Mouse (Mus musculus) intestine, postnatal 0 days (tissue): ENCODE data around the gene Elp4. TPM values are rescaled to one million over a fixed set of nuclear protein-coding genes. Genes with fewer than 3 reads are reported as not detected.

Source experiments
- ATAC-seq: fragments of 200-750 bp; cut with Nextera tagmentation; 2 replicates; pipeline ENCODE4 v1.8.0; 2017; ENCODE audit warnings: mild to moderate bottlenecking, moderate TSS enrichment, moderate library complexity
- H3K27ac ChIP-seq: fragments of 300-500 bp; sonication (generic); 2 replicates; pipeline ENCODE4 v1.5.1; 2014; ENCODE audit warnings: mild to moderate bottlenecking, low read depth, low read length, moderate library complexity
- H3K27me3 ChIP-seq: fragments of 300-500 bp; sonication (generic); replicated peaks from 2 replicates; pipeline ENCODE4 v1.6.1; 2014; ENCODE audit warnings: low read length, mixed read lengths; ENCODE audit not compliant: control insufficient read depth, insufficient read depth
- H3K36me3 ChIP-seq: fragments of 300-500 bp; sonication (generic); 2 replicates; pipeline ENCODE4 v1.6.1; 2014; ENCODE audit warnings: mild to moderate bottlenecking, moderate library complexity; ENCODE audit not compliant: control insufficient read depth, insufficient read depth
- H3K4me1 ChIP-seq: fragments of 300-500 bp; sonication (generic); replicated peaks from 2 replicates; pipeline ENCODE4 v1.6.1; 2014; ENCODE audit warnings: antibody characterized with exemption, low read length, mixed read lengths; ENCODE audit not compliant: control insufficient read depth, insufficient read depth
- H3K4me2 ChIP-seq: fragments of 300-500 bp; sonication (generic); replicated peaks from 2 replicates; pipeline ENCODE4 v1.6.1; 2014; ENCODE audit warnings: low read depth, mild to moderate bottlenecking, moderate library complexity
- H3K4me3 ChIP-seq: fragments of 300-500 bp; sonication (generic); 2 replicates; pipeline ENCODE4 v1.5.1; 2014; ENCODE audit warnings: low read depth, low read length
- H3K9ac ChIP-seq: fragments of 300-500 bp; sonication (generic); 2 replicates; pipeline ENCODE4 v1.6.1; 2014; ENCODE audit warnings: mild to moderate bottlenecking, low read depth, low read length
- H3K9me3 ChIP-seq: fragments of 300-500 bp; sonication (generic); 2 replicates; pipeline ENCODE4 v1.6.1; 2016; ENCODE audit warnings: mixed run types; ENCODE audit not compliant: control insufficient read depth
- CTCF ChIP-seq: sonication (generic); IDR thresholded peaks from 2 replicates; pipeline ENCODE4 v1.5.1; 2016; ENCODE audit warnings: low read depth, mild to moderate bottlenecking, control low read depth, antibody characterized with exemption, moderate library complexity
- WGBS: fragments of 180-500 bp; shearing (Covaris S2); extraction: QIAGEN DNeasy Blood & Tissue Kit; methylation state at CpG from one replicate; pipeline ENCODE4 v1.1.7; 2014; 5-methylcytosine and 5-hydroxymethylcytosine counted together
- polyA plus RNA-seq: library from polyadenylated mRNA; unstranded; fragments of >200 nt; fragmentation: Nextera tagmentation; extraction: Ambion mirVana; gene quantifications from 2 replicates; pipeline ENCODE4 v1.2.1, GENCODE M21; 2015

Elp4 gene
- polyA plus RNA-seq, 1 experiment from 2014 or later = 11.2 TPM

DNA sequence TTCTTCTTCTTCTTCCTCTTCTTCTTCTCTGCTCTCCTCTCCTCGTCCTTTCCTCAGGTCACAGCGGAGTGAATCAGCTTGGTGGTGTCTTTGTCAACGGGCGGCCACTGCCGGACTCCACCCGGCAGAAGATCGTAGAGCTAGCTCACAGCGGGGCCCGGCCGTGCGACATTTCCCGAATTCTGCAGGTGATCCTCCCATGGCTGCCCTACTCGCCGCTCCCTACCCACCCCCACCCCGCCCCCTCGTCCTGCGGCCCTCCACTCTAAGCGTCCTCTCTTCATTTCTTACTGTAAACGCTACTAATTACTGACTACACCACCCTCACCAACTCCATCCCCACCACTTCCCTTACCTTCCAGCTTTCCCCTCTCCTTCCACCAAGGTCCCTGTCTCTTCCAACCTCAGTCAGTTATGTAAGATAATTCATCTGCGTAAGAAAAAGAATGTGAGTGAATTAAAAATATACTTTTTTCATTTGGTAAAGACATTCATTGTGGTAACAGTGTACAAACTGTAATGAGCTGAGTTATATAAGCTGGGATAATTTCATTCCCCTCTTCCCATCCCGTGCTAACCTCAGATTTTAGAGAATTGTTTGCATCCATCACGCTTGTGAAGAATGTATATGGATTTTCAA is 220.5 kb downstream of the Elp4 start:
- Histone ChIP-seq H3K4me3 (no peak overlapping the region), H3K27ac (no peak overlapping the region), H3K36me3 (no peaks in the 10 kb centered on the region), H3K4me2 (no peak overlapping the region), H3K9me3 (no peaks in the 10 kb centered on the region), H3K9ac (no peak overlapping the region), H3K27me3 (peaks cover 97% of the 10 kb centered on the region), H3K4me1 (no peaks in the 10 kb centered on the region)
- WGBS = 2% methylated on average over 22 of the region's 22 CpGs
- ATAC-seq = no peak
- TF ChIP-seq CTCF = no peak

DNA sequence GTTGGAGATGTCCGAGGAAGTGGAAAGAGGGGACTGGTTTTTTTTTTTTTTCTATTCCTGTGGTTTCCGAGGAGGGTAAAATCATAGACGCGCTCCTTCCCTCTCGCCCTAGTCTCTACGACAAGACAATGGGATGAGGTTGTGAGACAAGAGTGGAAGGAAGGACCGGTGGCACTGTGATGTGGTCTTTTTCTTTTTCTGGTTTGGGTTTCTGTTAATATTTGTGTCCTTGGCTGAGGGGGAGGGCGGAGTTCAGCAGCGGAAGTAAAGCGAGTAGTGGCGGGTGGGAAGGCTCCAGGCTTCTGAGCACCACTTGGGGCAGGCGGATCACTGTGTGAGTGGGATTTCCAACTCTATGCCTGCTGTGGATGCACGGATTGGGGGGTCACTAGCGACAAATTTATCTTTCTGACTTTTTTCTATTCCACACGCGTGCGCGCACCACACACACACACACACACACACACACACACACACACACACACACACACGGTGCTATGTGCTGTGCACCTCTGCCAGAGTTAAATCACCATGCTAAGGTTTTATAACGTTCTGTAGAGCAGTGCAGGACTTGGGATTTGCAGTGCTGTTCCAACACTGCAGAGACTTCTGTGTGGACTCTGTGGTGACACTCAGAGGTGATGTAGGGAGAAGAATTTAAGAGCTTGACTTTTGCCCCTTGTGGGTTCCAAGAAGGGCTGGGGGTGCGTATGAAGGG is 221.6 kb downstream of the Elp4 start:
- WGBS = 2% methylated on average over 21 of the region's 21 CpGs
- Histone ChIP-seq H3K27me3 (peaks cover 96% of the 10 kb centered on the region), H3K9me3 (no peaks in the 10 kb centered on the region), H3K36me3 (no peaks in the 10 kb centered on the region), H3K4me3 (peak overlapping the region; percentile 1; the same call in 1 of the 2 replicates), H3K27ac (no peak overlapping the region), H3K9ac (no peak overlapping the region), H3K4me2 (no peak overlapping the region), H3K4me1 (no peaks in the 10 kb centered on the region)
- no peak for ATAC-seq
- no peak for TF ChIP-seq CTCF

GRCm38 (mm10) chr2:105682011-105682501 is 222.3 kb downstream of the Elp4 start:
- no peak for ATAC-seq
- H3K27ac ChIP-seq = no peak overlapping the region
- peaks cover 96% of the 10 kb centered on the region for H3K27me3 ChIP-seq
- no peak overlapping the region for H3K9ac ChIP-seq
- TF ChIP-seq CTCF = no peak
- H3K9me3 ChIP-seq = no peaks in the 10 kb centered on the region
- no peaks in the 10 kb centered on the region for H3K4me1 ChIP-seq
- 0 out of 2 replicates have a peak overlapping the region, but pooled peaks have one; percentile 2 for H3K4me3 ChIP-seq
- no peaks in the 10 kb centered on the region for H3K36me3 ChIP-seq
- no peak overlapping the region for H3K4me2 ChIP-seq
- WGBS = 2% methylated on average over 23 of the region's 23 CpGs

- Histone ChIP-seq H3K4me2 (no peak overlapping the region), H3K9ac (no peak overlapping the region), H3K27ac (no peak overlapping the region), H3K27me3 (peaks cover 96% of the 10 kb centered on the region), H3K9me3 (no peaks in the 10 kb centered on the region), H3K4me1 (no peaks in the 10 kb centered on the region), H3K36me3 (no peaks in the 10 kb centered on the region), H3K4me3 (peak overlapping the region; percentile 7; the same call in 1 of the 2 replicates)
- WGBS = 3% methylated on average over 30 of the region's 30 CpGs
- ATAC-seq = no peak
- no peak for TF ChIP-seq CTCF
Measured at GRCm38 (mm10) chr2:105680999-105681710, 223.2 kb downstream of the Elp4 start.

DNA sequence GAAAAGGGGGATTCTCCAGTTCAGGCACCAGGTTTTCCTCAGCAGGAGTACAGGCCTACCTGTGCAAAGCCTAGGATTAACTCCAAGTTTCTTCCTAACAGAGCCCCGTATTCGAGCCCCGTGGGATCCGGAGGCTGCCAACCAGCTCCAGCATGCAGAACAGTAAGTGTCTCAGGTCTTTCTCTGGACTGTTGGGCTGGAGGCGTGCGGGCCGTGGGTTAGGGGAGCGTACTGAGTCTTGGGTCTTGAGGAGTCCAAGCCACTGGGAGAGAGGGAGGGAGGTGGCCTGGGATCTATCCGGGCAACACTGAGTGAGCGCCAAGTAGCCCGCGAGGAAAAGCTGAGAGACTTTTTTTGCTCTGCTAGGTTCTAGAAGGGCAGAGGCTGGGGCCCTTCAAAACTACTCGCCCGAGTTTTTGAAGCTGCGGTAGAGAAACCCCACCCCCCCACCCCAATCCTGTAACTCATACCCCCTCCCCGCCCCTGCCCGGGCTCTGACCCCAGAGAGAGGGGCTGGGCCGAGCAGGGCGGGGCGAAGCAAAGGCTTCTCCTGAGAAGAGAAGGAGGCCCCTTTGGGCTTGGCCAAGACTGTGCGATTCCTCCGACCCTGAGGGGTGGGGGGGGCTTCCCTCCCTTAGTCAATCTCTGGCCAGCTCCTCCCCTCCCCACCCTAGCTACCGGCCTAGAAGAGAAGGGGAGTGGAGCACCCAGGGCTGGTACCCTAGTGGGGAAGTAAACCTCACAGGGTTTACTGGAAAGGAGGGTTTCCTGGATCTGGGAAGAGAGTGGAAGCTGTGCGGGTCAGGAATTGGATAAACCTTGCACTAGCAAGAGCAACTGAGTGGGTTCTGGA is 224.0 kb downstream of the Elp4 start:
- no peak for TF ChIP-seq CTCF
- Histone ChIP-seq H3K4me3 (peak overlapping the region; percentile 7; the same call in 1 of the 2 replicates), H3K4me1 (no peaks in the 10 kb centered on the region), H3K27ac (no peak overlapping the region), H3K9me3 (no peaks in the 10 kb centered on the region), H3K9ac (no peak overlapping the region), H3K36me3 (no peaks in the 10 kb centered on the region), H3K4me2 (no peak overlapping the region), H3K27me3 (peaks cover 96% of the 10 kb centered on the region)
- no peak for ATAC-seq
- 1% methylated on average over 22 of the region's 24 CpGs for WGBS
